Mouse (Mus musculus) liver, embryonic 13.5 days (tissue): ENCODE data around the gene Cd44. TPM values are rescaled to one million over a fixed set of nuclear protein-coding genes. Genes with fewer than 3 reads are reported as not detected.

Experiments
- ATAC-seq: fragments of 200-750 bp; cut with Nextera tagmentation; 2 replicates; pipeline ENCODE4 v1.8.0; 2017; ENCODE audit warnings: low read depth, mild to moderate bottlenecking, moderate number of reproducible peaks, moderate library complexity
- DNase-seq: peaks from one replicate; pipeline ENCODE4 v3.0.0; 2022
- H3K27ac ChIP-seq: fragments of 300-500 bp; sonication (generic); 2 replicates; pipeline ENCODE4 v1.5.1; 2015; ENCODE audit warnings: moderate library complexity, mild to moderate bottlenecking, inconsistent platforms
- H3K27me3 ChIP-seq: fragments of 300-500 bp; sonication (generic); 2 replicates; pipeline ENCODE4 v1.6.1; 2015; ENCODE audit warnings: mild to moderate bottlenecking, inconsistent platforms
- H3K36me3 ChIP-seq: fragments of 300-500 bp; sonication (generic); 2 replicates; pipeline ENCODE4 v1.6.1; 2015; ENCODE audit warnings: mild to moderate bottlenecking, inconsistent platforms
- H3K4me1 ChIP-seq: fragments of 300-500 bp; sonication (generic); replicated peaks from 2 replicates; pipeline ENCODE4 v1.6.1; 2015; ENCODE audit warnings: inconsistent platforms
- H3K4me2 ChIP-seq: fragments of 300-500 bp; sonication (generic); 2 replicates; pipeline ENCODE4 v1.6.1; 2015; ENCODE audit warnings: inconsistent platforms, mild to moderate bottlenecking, moderate library complexity
- H3K4me3 ChIP-seq: fragments of 300-500 bp; sonication (generic); replicated peaks from 2 replicates; pipeline ENCODE4 v1.5.1; 2015; ENCODE audit warnings: mild to moderate bottlenecking, inconsistent platforms
- H3K9ac ChIP-seq: fragments of 300-500 bp; sonication (generic); 2 replicates; pipeline ENCODE4 v1.6.1; 2015; ENCODE audit warnings: mild to moderate bottlenecking, inconsistent platforms
- H3K9me3 ChIP-seq: fragments of 300-500 bp; sonication (generic); replicated peaks from 2 replicates; pipeline ENCODE4 v1.6.1; 2016; ENCODE audit warnings: inconsistent platforms
- WGBS: fragments of 180-500 bp; shearing (Covaris S2); methylation state at CpG from one replicate; pipeline ENCODE4 v1.1.7; 2015; ENCODE audit not compliant: insufficient replicate concordance; 5-methylcytosine and 5-hydroxymethylcytosine counted together
- polyA plus RNA-seq: library from polyadenylated mRNA; unstranded; fragments of >200 nt; fragmentation: Nextera tagmentation; extraction: Ambion mirVana; gene quantifications from 2 replicates; pipeline ENCODE4 v1.2.1, GENCODE M21; 2015

Gene Cd44
- polyA plus RNA-seq, 1 experiment from 2014 or later = 15.1 TPM

DNA sequence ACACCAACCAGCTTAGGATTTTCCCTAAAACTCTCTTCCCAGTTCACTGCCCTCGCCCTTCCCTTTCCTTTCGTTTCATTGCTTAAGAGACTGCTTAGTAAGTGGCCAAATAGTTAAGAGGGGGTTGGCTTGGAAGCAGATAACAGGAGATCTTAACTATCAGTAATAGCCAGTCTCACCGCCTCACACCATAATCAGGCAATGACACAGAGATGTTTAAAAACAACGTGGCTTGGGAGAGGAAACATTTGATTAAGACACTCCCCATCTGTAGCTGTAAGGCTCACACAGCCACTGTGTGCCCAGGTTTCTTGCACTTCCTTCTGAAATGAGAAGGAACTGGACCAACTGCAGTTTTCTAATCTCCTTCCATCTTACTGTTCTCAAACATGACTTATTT is 115.8 kb downstream of the Cd44 start:
- Histone ChIP-seq H3K9me3 (no peaks in the 10 kb centered on the region), H3K36me3 (no peaks in the 10 kb centered on the region), H3K4me2 (no peak overlapping the region), H3K4me1 (no peaks in the 10 kb centered on the region), H3K27me3 (no peaks in the 10 kb centered on the region), H3K4me3 (no peak overlapping the region), H3K27ac (no peak overlapping the region), H3K9ac (no peak overlapping the region)
- no peak for DNase-seq
- no peak for ATAC-seq
- 24% methylated on average over 4 of the region's 4 CpGs for WGBS

DNA sequence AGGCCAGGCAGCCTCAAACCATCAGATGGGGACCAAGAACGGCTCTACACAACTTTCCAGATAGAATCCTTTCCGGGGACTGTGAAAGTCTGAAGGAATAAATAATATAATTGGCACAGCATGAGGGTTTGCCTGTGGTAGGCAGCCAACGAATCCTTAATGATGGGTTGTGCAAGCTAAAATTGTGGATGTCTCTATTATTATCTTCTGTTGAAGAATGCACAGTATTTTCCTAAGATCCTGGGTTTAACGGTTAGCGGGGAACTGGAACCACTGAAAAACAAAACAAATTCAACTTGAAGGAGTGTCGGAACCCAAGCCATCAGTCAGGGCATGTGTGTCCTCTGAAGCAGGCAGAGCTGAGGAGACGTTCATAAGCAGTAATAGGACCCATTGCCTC is 118.7 kb downstream of the Cd44 start:
- ATAC-seq (no peak), DNase-seq (no peak)
- no peaks in the 10 kb centered on the region for H3K9me3 ChIP-seq
- no peaks in the 10 kb centered on the region for H3K36me3 ChIP-seq
- 70% methylated on average over 7 of the region's 7 CpGs for WGBS
- H3K4me3 ChIP-seq = no peak overlapping the region
- H3K9ac ChIP-seq = no peak overlapping the region
- H3K4me2 ChIP-seq = no peak overlapping the region
- no peak overlapping the region for H3K27ac ChIP-seq
- no peaks in the 10 kb centered on the region for H3K4me1 ChIP-seq
- no peaks in the 10 kb centered on the region for H3K27me3 ChIP-seq

DNA sequence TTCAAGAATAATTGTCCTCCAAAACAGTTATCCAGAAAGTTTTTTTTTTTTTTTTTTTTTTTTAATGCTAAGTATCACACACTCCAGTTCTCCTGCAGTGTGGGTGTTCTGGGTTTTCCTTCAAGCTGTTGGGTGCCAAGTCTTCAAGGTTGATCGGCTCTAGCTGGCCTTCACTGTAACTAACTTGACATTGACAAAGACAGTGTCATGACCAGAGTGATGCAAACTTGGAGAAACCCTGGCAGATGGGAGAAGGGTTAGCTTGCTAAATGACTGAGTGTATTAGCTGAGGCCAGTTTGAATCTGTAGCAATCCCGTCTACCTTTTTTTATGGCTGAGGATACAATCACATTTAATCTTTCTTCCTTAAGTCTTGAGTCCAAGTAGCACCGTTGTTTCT is 123.3 kb downstream of the Cd44 start:
- Histone ChIP-seq H3K9ac (no peak overlapping the region), H3K27me3 (no peaks in the 10 kb centered on the region), H3K4me3 (no peak overlapping the region), H3K4me2 (no peak overlapping the region), H3K36me3 (no peaks in the 10 kb centered on the region), H3K9me3 (no peaks in the 10 kb centered on the region), H3K4me1 (no peaks in the 10 kb centered on the region), H3K27ac (no peak overlapping the region)
- 75% methylated on average over 3 of the region's 3 CpGs for WGBS
- ATAC-seq = no peak
- DNase-seq = no peak

DNA sequence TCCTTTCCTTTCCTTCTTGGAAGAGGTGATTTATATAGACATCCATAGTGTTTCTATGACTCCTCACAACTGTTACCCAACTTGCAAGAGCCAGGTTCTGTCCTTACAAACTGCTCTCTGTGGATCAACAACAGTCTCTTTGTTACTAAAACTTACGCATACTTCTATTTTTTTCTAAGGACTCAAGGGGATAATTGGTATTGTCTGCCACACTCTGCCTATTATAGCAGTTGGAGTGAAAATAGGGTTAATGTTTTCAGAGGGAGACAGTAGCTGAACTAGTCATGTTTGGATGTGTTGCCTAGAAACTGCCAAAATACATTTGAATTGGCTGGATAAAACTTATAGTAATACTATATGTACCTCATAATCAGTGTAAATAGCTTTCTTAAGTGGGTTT is 125.9 kb downstream of the Cd44 start:
- DNase-seq = no peak
- H3K4me1 ChIP-seq = no peaks in the 10 kb centered on the region
- no peaks in the 10 kb centered on the region for H3K9me3 ChIP-seq
- H3K4me3 ChIP-seq = no peak overlapping the region
- no peak overlapping the region for H3K9ac ChIP-seq
- H3K36me3 ChIP-seq = no peaks in the 10 kb centered on the region
- ATAC-seq = no peak
- no peak overlapping the region for H3K4me2 ChIP-seq
- no peaks in the 10 kb centered on the region for H3K27me3 ChIP-seq
- H3K27ac ChIP-seq = no peak overlapping the region
- 65% methylated on average over 1 of the region's 1 CpGs for WGBS

DNA sequence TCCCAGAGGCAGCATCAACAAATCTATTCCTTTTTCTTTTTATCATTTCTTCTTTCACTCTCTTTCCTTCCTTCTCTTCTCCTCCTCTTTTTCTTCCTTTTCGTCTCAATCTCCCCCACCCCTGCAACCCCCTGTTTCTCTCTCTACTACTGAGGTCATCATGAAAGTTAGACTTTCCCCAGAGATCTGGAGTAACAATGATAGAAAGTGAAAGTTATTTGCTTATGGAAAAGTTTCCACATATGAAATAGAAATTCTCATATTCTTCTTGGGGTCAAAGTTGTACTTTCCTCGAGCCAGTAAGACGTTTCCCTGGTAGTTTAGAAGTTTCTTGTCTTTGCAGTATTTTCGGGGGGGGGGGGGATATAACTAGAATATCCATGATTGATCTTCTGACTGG is 126.8 kb downstream of the Cd44 start:
- H3K4me2 ChIP-seq = no peak overlapping the region
- H3K27me3 ChIP-seq = no peaks in the 10 kb centered on the region
- H3K9ac ChIP-seq = no peak overlapping the region
- H3K27ac ChIP-seq = no peak overlapping the region
- no peaks in the 10 kb centered on the region for H3K36me3 ChIP-seq
- ATAC-seq (no peak), DNase-seq (no peak)
- no peak overlapping the region for H3K4me3 ChIP-seq
- no peaks in the 10 kb centered on the region for H3K4me1 ChIP-seq
- H3K9me3 ChIP-seq = no peaks in the 10 kb centered on the region
- 60% methylated on average over 4 of the region's 4 CpGs for WGBS

DNA sequence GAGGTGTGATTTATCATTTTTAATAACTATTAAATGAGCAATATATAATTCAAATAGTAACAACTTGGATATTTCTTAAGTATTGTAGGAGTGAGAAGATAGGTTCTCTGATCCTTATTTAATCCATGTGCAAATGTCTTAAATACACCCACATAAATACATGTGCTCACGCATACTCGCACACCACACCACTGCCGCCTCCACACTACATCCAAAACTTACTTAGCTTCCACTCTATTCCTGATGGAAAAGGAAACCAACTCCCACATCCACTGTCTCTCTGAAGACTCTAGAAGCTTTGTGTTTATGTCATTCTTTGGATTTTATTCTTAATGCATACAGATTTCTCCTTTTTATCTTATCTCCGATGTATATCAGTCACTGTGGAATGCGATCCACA is 129.2 kb downstream of the Cd44 start:
- no peak overlapping the region for H3K4me2 ChIP-seq
- no peak overlapping the region for H3K9ac ChIP-seq
- no peaks in the 10 kb centered on the region for H3K36me3 ChIP-seq
- 83% methylated on average over 5 of the region's 5 CpGs for WGBS
- ATAC-seq (no peak), DNase-seq (no peak)
- no peak overlapping the region for H3K27ac ChIP-seq
- H3K27me3 ChIP-seq = no peaks in the 10 kb centered on the region
- H3K4me3 ChIP-seq = no peak overlapping the region
- no peaks in the 10 kb centered on the region for H3K9me3 ChIP-seq
- H3K4me1 ChIP-seq = no peaks in the 10 kb centered on the region

DNA sequence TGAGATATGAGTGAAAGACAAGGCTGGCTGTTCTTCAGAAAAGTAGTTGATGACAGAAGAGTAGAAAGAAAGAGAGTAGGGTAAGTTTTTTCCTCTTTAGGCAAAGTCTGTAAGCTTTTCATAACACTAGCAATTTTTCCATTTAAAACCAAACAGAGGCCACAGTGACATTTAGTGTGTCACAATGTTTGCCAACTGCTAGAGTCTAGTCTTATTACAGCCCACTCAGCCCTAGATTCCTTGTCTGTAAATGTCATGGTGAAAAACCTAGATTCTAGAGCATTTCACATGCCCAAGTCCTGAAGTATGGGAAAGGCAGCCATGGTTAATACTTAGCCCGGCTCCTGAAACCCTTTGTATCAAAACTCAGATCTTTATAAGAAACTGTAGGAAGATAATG is 130.2 kb downstream of the Cd44 start:
- H3K4me3 ChIP-seq = no peak overlapping the region
- H3K27me3 ChIP-seq = no peaks in the 10 kb centered on the region
- WGBS = 68% methylated on average over 1 of the region's 1 CpGs
- ATAC-seq (no peak), DNase-seq (no peak)
- H3K27ac ChIP-seq = no peak overlapping the region
- H3K4me2 ChIP-seq = no peak overlapping the region
- H3K4me1 ChIP-seq = no peaks in the 10 kb centered on the region
- no peaks in the 10 kb centered on the region for H3K36me3 ChIP-seq
- no peak overlapping the region for H3K9ac ChIP-seq
- H3K9me3 ChIP-seq = no peaks in the 10 kb centered on the region

DNA sequence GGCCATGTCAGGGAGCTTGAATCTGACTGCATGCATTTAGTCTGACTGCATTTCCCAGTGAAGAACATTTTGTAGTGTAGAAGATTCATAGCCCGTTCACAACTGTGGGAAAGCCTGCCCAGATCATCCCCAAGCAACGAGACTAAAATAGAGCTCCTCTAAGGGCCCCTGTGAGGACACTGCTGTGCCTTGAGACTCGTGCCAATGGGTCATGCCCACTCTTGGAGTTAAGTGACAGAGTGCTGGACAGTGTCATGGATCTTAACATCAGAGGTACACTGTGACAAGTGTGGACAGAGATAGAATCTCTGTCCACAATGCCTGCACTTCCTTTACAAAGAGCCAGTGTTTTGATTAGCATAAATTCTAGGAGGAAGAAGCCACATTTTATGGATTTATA is 133.2 kb downstream of the Cd44 start:
- DNase-seq = no peak
- Histone ChIP-seq H3K4me1 (no peaks in the 10 kb centered on the region), H3K36me3 (no peaks in the 10 kb centered on the region), H3K9me3 (no peaks in the 10 kb centered on the region), H3K4me3 (no peak overlapping the region), H3K4me2 (no peak overlapping the region), H3K27ac (no peak overlapping the region), H3K9ac (no peak overlapping the region), H3K27me3 (no peaks in the 10 kb centered on the region)
- no peak for ATAC-seq
- WGBS = 47% methylated on average over 3 of the region's 3 CpGs

DNA sequence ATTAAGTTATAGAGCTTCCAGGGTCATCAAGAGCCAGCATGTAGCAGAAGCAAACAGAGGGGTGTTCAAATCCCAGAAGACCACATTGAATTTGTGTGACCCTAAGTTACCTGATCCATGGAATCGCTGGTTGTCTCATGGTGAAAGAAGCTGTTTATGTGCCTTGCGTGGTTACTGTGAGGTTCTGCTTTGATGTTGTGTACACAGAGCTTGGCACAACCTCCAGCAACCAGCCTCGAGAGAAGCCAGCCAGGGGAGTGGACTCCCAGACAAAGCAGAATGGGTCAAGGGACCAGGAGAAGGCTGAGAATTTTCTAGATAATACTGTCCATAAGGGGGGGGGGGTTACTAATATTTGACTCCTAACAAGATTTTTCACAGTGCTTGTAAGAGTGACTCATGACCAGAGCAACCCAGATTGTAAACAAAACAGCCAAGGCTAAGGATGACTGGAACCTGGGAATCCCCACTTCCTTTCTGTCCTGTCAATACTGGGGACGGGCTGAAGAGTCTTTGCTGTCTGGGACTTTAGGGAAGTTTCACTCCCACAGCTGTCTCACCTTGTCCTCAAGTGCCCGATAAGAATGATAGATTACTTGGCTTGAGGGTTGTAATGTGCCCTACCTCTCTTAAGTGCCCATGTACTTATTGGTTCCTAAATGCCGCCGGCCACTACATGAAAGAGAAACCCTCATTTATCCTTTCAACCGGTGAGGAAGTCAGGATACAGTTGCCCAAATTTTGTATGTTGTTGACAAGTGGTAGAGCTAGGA is 136.7 kb downstream of the Cd44 start:
- Histone ChIP-seq H3K4me3 (no peak overlapping the region), H3K4me2 (no peak overlapping the region), H3K9ac (no peak overlapping the region), H3K4me1 (no peaks in the 10 kb centered on the region), H3K27ac (no peak overlapping the region), H3K36me3 (no peaks in the 10 kb centered on the region), H3K9me3 (no peaks in the 10 kb centered on the region), H3K27me3 (no peaks in the 10 kb centered on the region)
- ATAC-seq = no peak
- WGBS = 55% methylated on average over 8 of the region's 8 CpGs
- no peak for DNase-seq

DNA sequence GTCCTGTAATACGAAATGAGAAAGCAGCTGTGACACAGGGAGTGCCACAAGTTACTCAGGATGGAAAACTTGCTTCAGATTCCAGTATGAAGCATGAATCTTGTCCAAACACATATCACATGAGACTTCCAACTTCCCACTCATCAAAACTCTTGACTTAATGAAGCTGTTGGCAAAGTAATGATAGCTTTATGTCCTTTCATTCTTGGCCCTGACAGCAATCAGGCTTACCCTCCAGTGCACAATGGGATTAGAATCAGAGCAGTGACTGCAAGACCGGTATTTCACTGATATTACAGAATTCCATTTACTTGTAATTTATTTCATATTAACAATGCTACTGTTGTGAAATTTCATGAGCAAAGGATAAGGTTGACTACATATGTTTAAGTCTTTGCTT is 137.5 kb downstream of the Cd44 start:
- H3K9me3 ChIP-seq = no peaks in the 10 kb centered on the region
- H3K27me3 ChIP-seq = no peaks in the 10 kb centered on the region
- no peak overlapping the region for H3K27ac ChIP-seq
- H3K4me2 ChIP-seq = no peak overlapping the region
- H3K4me1 ChIP-seq = no peaks in the 10 kb centered on the region
- no peak overlapping the region for H3K4me3 ChIP-seq
- H3K36me3 ChIP-seq = no peaks in the 10 kb centered on the region
- WGBS = 71% methylated on average over 2 of the region's 2 CpGs
- DNase-seq = no peak
- ATAC-seq = no peak
- no peak overlapping the region for H3K9ac ChIP-seq

DNA sequence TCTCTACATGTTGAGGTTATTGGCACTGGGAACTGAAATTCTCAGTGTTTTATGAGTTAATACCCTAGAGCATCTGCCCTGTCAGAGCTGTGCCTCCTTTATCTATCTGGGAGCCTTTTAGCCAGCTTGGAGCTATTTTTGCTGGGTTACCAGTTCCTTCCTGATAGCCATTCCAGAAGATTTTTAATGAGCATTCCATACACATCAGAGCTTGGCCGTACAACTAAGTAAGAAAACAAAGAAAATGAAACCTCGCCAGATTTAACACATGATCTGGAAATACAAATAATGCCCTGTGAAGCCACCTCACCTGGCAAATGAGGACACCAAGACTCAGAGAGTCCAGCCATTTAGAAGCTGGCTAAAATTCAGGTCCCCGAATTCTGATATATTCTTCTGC is 138.3 kb downstream of the Cd44 start:
- Histone ChIP-seq H3K27ac (no peak overlapping the region), H3K9ac (no peak overlapping the region), H3K27me3 (no peaks in the 10 kb centered on the region), H3K4me1 (no peaks in the 10 kb centered on the region), H3K4me2 (no peak overlapping the region), H3K9me3 (no peaks in the 10 kb centered on the region), H3K36me3 (no peaks in the 10 kb centered on the region), H3K4me3 (no peak overlapping the region)
- DNase-seq (no peak), ATAC-seq (no peak)
- 64% methylated on average over 3 of the region's 3 CpGs for WGBS
